Mouse (Mus musculus) C2C12 (cell line): ENCODE data around the gene Abhd17b.

Source experiments
- CEBPB ChIP-seq: IDR thresholded peaks from one replicate; pipeline ENCODE4 v1.6.1; 2011; ENCODE audit warnings: low read depth, mild to moderate bottlenecking, control low read depth, moderate library complexity
- FOSL1 ChIP-seq: IDR thresholded peaks from one replicate; pipeline ENCODE4 v1.8.0; 2011; ENCODE audit warnings: mild to moderate bottlenecking, low read length; ENCODE audit not compliant: poor library complexity, insufficient read depth, severe bottlenecking
- MAX ChIP-seq: IDR thresholded peaks from one replicate; pipeline ENCODE4 v1.6.1; 2011; ENCODE audit warnings: mild to moderate bottlenecking, control low read depth
- MYOG ChIP-seq: IDR thresholded peaks from one replicate; pipeline ENCODE4 v1.6.1; 2011; ENCODE audit not compliant: control insufficient read depth, insufficient read length; ENCODE audit errors: extremely low read depth

DNA sequence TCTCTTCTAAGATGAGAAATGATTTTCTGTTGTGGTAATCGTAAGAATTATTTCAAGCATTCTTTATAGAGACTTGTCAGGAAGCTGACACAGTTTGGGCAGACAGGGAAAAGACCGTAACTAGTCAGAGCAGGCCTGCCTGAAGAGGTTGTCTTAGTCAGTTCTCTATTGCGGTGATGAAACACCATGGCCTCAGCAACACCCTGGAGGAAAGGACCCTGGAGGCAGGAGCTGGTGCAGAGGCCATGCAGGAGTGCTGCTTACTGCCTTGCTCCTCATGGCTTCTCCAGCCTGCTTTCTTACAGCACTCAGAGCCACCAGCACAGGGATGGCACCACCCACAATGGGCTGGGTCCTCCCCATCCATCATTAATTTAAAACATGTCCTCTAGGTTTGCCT, 47.7 kb upstream of the Abhd17b start:
- TF ChIP-seq CEBPB (no peak), MAX (no peak), MYOG (no peak), FOSL1 (no peak)
